Comparison of ENCODE assay signal across 8 mouse cellular contexts in the genomic region with DNA sequence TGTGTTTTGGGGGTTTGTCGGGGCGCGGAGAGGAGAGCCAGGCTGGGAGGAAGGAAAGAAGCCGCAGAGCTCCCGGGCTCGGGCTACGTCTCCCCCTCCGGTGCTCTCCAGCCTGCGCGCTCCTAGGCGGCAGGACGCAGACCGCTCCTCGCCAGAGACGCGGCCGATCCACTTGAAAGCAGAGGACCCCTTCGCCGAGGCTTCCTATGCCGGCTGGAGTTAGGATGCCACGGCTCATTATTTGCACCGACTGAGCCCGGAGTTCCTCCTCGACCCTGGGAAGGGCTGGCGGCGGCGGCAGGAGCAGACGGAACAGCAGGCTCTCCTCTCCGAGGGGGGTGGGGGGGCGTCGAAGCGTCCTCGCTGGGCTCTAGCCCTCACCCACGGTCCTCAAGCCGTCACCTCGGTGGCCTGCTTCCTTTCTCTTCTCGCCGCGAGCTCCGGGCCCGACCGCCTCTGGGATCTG. TPM values are rescaled to one million over a fixed set of nuclear protein-coding genes. Genes with fewer than 3 reads are reported as not detected.
DNase-seq lines count a peak whose midpoint lies in the region; ATAC-seq and TF ChIP-seq lines count a peak whose summit lies in the region.

No protein-coding gene starts in this region.

- peak; percentile 4; the same call in 1 of the 2 replicates for ATAC-seq in embryonic facial prominence, embryonic 11.5 days (replicated peaks; ENCODE audit: insufficient number of reproducible peaks, low FRiP score, low TSS enrichment, low read depth)
- peak; percentile 6; the same call in 1 of the 2 replicates for ATAC-seq in hindbrain, embryonic 11.5 days (ENCODE audit: low FRiP score)

- H3K4me3 ChIP-seq in left cerebral cortex, adult 2 months = peak overlapping the region; percentile 91
- peak overlapping the region; percentile 97 for H3K4me3 ChIP-seq in embryonic facial prominence, embryonic 11.5 days (ENCODE audit: low read depth, low read length)
- H3K4me3 ChIP-seq in hindbrain, embryonic 11.5 days (ENCODE audit: low read depth, low read length) = peak overlapping the region; percentile 98

- WGBS in embryonic facial prominence, embryonic 11.5 days = under 1% methylated on average over 41 of the region's 42 CpGs
- under 1% methylated on average over 39 of the region's 42 CpGs for WGBS in hindbrain, embryonic 11.5 days

- H3K9ac ChIP-seq in embryonic facial prominence, embryonic 11.5 days (replicated peaks; ENCODE audit: low read length) = peak overlapping the region; percentile 90
- H3K9ac ChIP-seq in hindbrain, embryonic 11.5 days (ENCODE audit: low read depth, low read length) = peak overlapping the region; percentile 100

- no peak for DNase-seq in left cerebral cortex, adult 2 months (ENCODE audit: extremely low spot score in 1 of 2, low spot score in 2 of 2)
- DNase-seq in left cerebral cortex, adult 8-10 months (ENCODE audit: low spot score in 2 of 2) = no peak
- DNase-seq in embryonic facial prominence, embryonic 11.5 days (ENCODE audit: low spot score) = no peak
- DNase-seq in hindbrain, embryonic 11.5 days (ENCODE audit: low spot score) = no peak
- DNase-seq in lung, postnatal 25 days (ENCODE audit: low spot score) = peak; percentile 44
- DNase-seq in layer of hippocampus, adult 8-10 months (ENCODE audit: low spot score in 2 of 2) = no peak
- DNase-seq in adrenal gland, postnatal 10 days = no peak
- no peak for DNase-seq in cerebellum, adult 11-12 months

- H3K4me1 ChIP-seq in embryonic facial prominence, embryonic 11.5 days (ENCODE audit: control insufficient read depth, insufficient read depth, low read length) = peaks cover 12% of the 10 kb centered on the region
- H3K4me1 ChIP-seq in hindbrain, embryonic 11.5 days (replicated peaks; ENCODE audit: control insufficient read depth, insufficient read depth, low read length) = peaks cover 29% of the 10 kb centered on the region

- no peaks in the 10 kb centered on the region for H3K27me3 ChIP-seq in embryonic facial prominence, embryonic 11.5 days (ENCODE audit: control insufficient read depth, insufficient read depth, low read length)
- no peaks in the 10 kb centered on the region for H3K27me3 ChIP-seq in hindbrain, embryonic 11.5 days (ENCODE audit: control insufficient read depth, insufficient read depth, low read length)

- no peaks in the 10 kb centered on the region for H3K9me3 ChIP-seq in embryonic facial prominence, embryonic 11.5 days (replicated peaks; ENCODE audit: control insufficient read depth, low read length)
- no peaks in the 10 kb centered on the region for H3K9me3 ChIP-seq in hindbrain, embryonic 11.5 days (ENCODE audit: control insufficient read depth, low read length)

- peak overlapping the region; percentile 96 for H3K27ac ChIP-seq in left cerebral cortex, adult 2 months
- H3K27ac ChIP-seq in embryonic facial prominence, embryonic 11.5 days (replicated peaks; ENCODE audit: low read depth, low read length) = peak overlapping the region; percentile 97
- H3K27ac ChIP-seq in hindbrain, embryonic 11.5 days (ENCODE audit: low read depth, low read length) = peak overlapping the region; percentile 93

- intact Hi-C loops in left cerebral cortex, adult 2 months (cut with DNase I) = loop anchor here (1.0 to 5.0 kb wide), 8 partner anchors 185 to 526 kb away; no protein-coding TSS in a partner anchor

- no peaks in the 10 kb centered on the region; the same call in 1 of the 2 replicates for H3K36me3 ChIP-seq in embryonic facial prominence, embryonic 11.5 days (replicated peaks; ENCODE audit: control insufficient read depth, insufficient read depth, low read depth, low read length)
- no peaks in the 10 kb centered on the region for H3K36me3 ChIP-seq in hindbrain, embryonic 11.5 days (ENCODE audit: control insufficient read depth, insufficient read depth, low read length)

- no peak for TF ChIP-seq CTCF in left cerebral cortex, adult 2 months (IDR thresholded peaks at IDR 0.05)

- peak overlapping the region; percentile 78 for H3K4me2 ChIP-seq in embryonic facial prominence, embryonic 11.5 days (ENCODE audit: low read depth, low read length)
- peak overlapping the region; percentile 49 for H3K4me2 ChIP-seq in hindbrain, embryonic 11.5 days (replicated peaks; ENCODE audit: low read depth, low read length)

RNA-seq across cellular contexts. Expression of gene Tle3, which starts 0.4 kb away (rescaled TPM):
- total RNA-seq in left cerebral cortex, adult 2 months (2021) = 10 to 100 TPM; 69.2 to 71.5 TPM
- 10 to 100 TPM; 37.4 to 53.8 (median 44.7) TPM for total RNA-seq in left cerebral cortex, adult 8-10 months (2022)
- 31.4 and 37.7 TPM in 2 replicates for polyA plus RNA-seq in embryonic facial prominence, embryonic 11.5 days (2014; fragmentation: Nextera tagmentation; extraction: Ambion mirVana)
- 33.7 and 36.7 TPM in 2 replicates for polyA plus RNA-seq in hindbrain, embryonic 11.5 days (2014; fragmentation: Nextera tagmentation; extraction: Ambion mirVana)
- total RNA-seq in layer of hippocampus, adult 8-10 months (2022) = 10 to 100 TPM; 47.8 to 62.3 (median 56.9) TPM
- 10 to 100 TPM; 82.4 to 92.7 TPM for total RNA-seq in adrenal gland, postnatal 10 days (2021)
